Mouse (Mus musculus) c-Kit-negative CD71-positive TER-119-positive erythroid progenitor cells, embryonic 14.5 days (primary cell): ENCODE measurements around the gene Drd3.

ENCODE experiments used
- DNase-seq: peaks from one replicate; pipeline ENCODE4 v3.0.0-alpha.2; 2013; ENCODE audit warnings: low read depth, low spot score

The Drd3 gene

GRCm38 (mm10) chr16:43801137-43801536 is 47.3 kb downstream of the Drd3 start:
- no peak for DNase-seq

GRCm38 (mm10) chr16:43801791-43802307 is 48.0 kb downstream of the Drd3 start:
- no peak for DNase-seq

GRCm38 (mm10) chr16:43802466-43802865 is 48.6 kb downstream of the Drd3 start:
- DNase-seq = no peak

GRCm38 (mm10) chr16:43804364-43804763 is 50.5 kb downstream of the Drd3 start:
- DNase-seq = no peak

- DNase-seq = no peak
These were observed 53.2 kb downstream of the Drd3 start for GRCm38 (mm10) chr16:43807048-43807447.

- DNase-seq = no peak
These were observed 55.6 kb downstream of the Drd3 start for GRCm38 (mm10) chr16:43809429-43809828.

- DNase-seq = no peak
These were observed 57.6 kb downstream of the Drd3 start for GRCm38 (mm10) chr16:43811402-43811801.

- no peak for DNase-seq
These were observed 60.8 kb downstream of the Drd3 start for GRCm38 (mm10) chr16:43814644-43815043.

GRCm38 (mm10) chr16:43816321-43816720 is 62.5 kb downstream of the Drd3 start:
- no peak for DNase-seq

GRCm38 (mm10) chr16:43818404-43818803 is 64.6 kb downstream of the Drd3 start:
- no peak for DNase-seq

- DNase-seq = no peak
These were observed 73.7 kb downstream of the Drd3 start for GRCm38 (mm10) chr16:43827492-43827891.

GRCm38 (mm10) chr16:43831957-43832356 is 78.1 kb downstream of the Drd3 start:
- DNase-seq = no peak

- DNase-seq = no peak
These were observed 87.4 kb downstream of the Drd3 start for GRCm38 (mm10) chr16:43841236-43841635.

- DNase-seq = no peak
These were observed 96.0 kb downstream of the Drd3 start for GRCm38 (mm10) chr16:43849839-43850238.

- DNase-seq = no peak
These were observed 105.2 kb downstream of the Drd3 start for GRCm38 (mm10) chr16:43858941-43859476.

GRCm38 (mm10) chr16:43860624-43861023 is 106.8 kb downstream of the Drd3 start:
- DNase-seq = no peak

GRCm38 (mm10) chr16:43869805-43870204 is 116.0 kb downstream of the Drd3 start:
- no peak for DNase-seq

GRCm38 (mm10) chr16:43871419-43871818 is 117.6 kb downstream of the Drd3 start:
- DNase-seq = no peak
